Comparison of ENCODE assay signal across 8 mouse cellular contexts in the genomic region with DNA sequence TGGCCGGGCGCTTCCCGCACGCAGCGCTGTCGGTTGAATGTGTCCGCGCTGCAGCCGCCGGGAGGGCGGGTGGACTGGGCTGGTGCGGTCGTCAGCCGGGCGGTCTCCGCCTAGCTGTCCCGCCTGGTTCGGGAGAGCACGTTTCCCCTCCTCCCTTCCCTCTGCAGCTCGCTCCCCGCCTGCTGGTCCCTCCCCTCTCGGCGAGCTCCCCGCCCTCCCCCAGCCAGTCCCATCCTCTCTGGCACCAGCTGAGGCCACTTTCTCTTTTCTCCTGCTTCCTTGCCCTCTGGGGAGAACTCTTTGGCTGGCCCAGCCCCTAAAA. TPM values are rescaled to one million over a fixed set of nuclear protein-coding genes. Genes with fewer than 3 reads are reported as not detected.
DNase-seq lines count a peak whose midpoint lies in the region; ATAC-seq and TF ChIP-seq lines count a peak whose summit lies in the region.

A gene (minus strand): TSS at position 11 of the 322 bp plus-strand sequence.

- no peak for TF ChIP-seq CTCF in spleen, adult 2 months (IDR thresholded peaks at IDR 0.05; ENCODE audit: extremely low read depth, insufficient read depth, insufficient read length, insufficient replicate concordance)

- no peak for TF ChIP-seq POLR2A in spleen, adult 2 months (IDR thresholded peaks at IDR 0.05; ENCODE audit: low read depth, low read length)

- no peaks in the 10 kb centered on the region for H3K36me3 ChIP-seq in spleen, adult 2 months (ENCODE audit: control insufficient read depth, insufficient read depth, low read length)
- H3K36me3 ChIP-seq in embryonic facial prominence, embryonic 13.5 days = no peaks in the 10 kb centered on the region
- H3K36me3 ChIP-seq in limb, embryonic 12.5 days = 0 out of 2 replicates have a peak, but pooled peaks cover 4% of the 10 kb centered on the region
- H3K36me3 ChIP-seq in midbrain, embryonic 14.5 days (ENCODE audit: control insufficient read depth, insufficient read depth, low read length) = 0 out of 2 replicates have a peak, but pooled peaks cover 3% of the 10 kb centered on the region
- no peaks in the 10 kb centered on the region for H3K36me3 ChIP-seq in stomach, embryonic 16.5 days (ENCODE audit: control insufficient read depth, insufficient read depth, low read length)

- peak; percentile 87 for ATAC-seq in embryonic facial prominence, embryonic 13.5 days (ENCODE audit: insufficient number of reproducible peaks, insufficient read depth, low FRiP score, low TSS enrichment, low read depth)
- ATAC-seq in limb, embryonic 12.5 days (ENCODE audit: insufficient number of reproducible peaks, insufficient read depth, low FRiP score, low TSS enrichment, low read depth) = peak; percentile 84
- ATAC-seq in midbrain, embryonic 14.5 days (ENCODE audit: low FRiP score, low TSS enrichment) = peak; percentile 87
- peak; percentile 96 for ATAC-seq in stomach, embryonic 16.5 days (ENCODE audit: insufficient read depth, low FRiP score)

- H3K4me1 ChIP-seq in spleen, adult 2 months (ENCODE audit: control insufficient read depth, insufficient read depth, insufficient read length) = no peaks in the 10 kb centered on the region
- peaks cover 26% of the 10 kb centered on the region for H3K4me1 ChIP-seq in embryonic facial prominence, embryonic 13.5 days
- H3K4me1 ChIP-seq in limb, embryonic 12.5 days (replicated peaks) = peaks cover 26% of the 10 kb centered on the region
- peaks cover 18% of the 10 kb centered on the region; the same call in 1 of the 2 replicates for H3K4me1 ChIP-seq in midbrain, embryonic 14.5 days (ENCODE audit: control insufficient read depth, insufficient read depth, low read length)
- 0 out of 2 replicates have a peak, but pooled peaks cover 3% of the 10 kb centered on the region for H3K4me1 ChIP-seq in stomach, embryonic 16.5 days (ENCODE audit: control insufficient read depth, insufficient read depth, low read length)

- WGBS in spleen, adult 2 months = 4% methylated on average over 20 of the region's 24 CpGs
- under 1% methylated on average over 22 of the region's 24 CpGs for WGBS in embryonic facial prominence, embryonic 13.5 days
- 1% methylated on average over 23 of the region's 24 CpGs for WGBS in limb, embryonic 12.5 days
- 0% methylated on average over 17 of the region's 24 CpGs for WGBS in midbrain, embryonic 14.5 days
- WGBS in stomach, embryonic 16.5 days = 0% methylated on average over 23 of the region's 24 CpGs

- peak within 1 kb of the TSS; percentile 85 for H3K4me2 ChIP-seq in embryonic facial prominence, embryonic 13.5 days
- H3K4me2 ChIP-seq in limb, embryonic 12.5 days = peak within 1 kb of the TSS; percentile 93
- peak within 1 kb of the TSS; percentile 91 for H3K4me2 ChIP-seq in midbrain, embryonic 14.5 days (ENCODE audit: low read length)
- peak within 1 kb of the TSS; percentile 93 for H3K4me2 ChIP-seq in stomach, embryonic 16.5 days (ENCODE audit: low read depth, low read length)

- no peak within 1 kb of the TSS for H3K27ac ChIP-seq in spleen, adult 2 months (ENCODE audit: insufficient read depth, low read length)
- peak within 1 kb of the TSS; percentile 91 for H3K27ac ChIP-seq in embryonic facial prominence, embryonic 13.5 days
- H3K27ac ChIP-seq in limb, embryonic 12.5 days = peak within 1 kb of the TSS; percentile 85
- peak within 1 kb of the TSS; percentile 65 for H3K27ac ChIP-seq in midbrain, embryonic 14.5 days (replicated peaks; ENCODE audit: low read depth, low read length)
- H3K27ac ChIP-seq in stomach, embryonic 16.5 days (ENCODE audit: low read length) = peak within 1 kb of the TSS; percentile 31

- DNase-seq in spleen, adult 2 months (ENCODE audit: low read depth in 1 of 2, low spot score in 2 of 2) = no peak
- DNase-seq in spleen, adult 12 weeks (ENCODE audit: low spot score) = no peak
- peak; percentile 70 to 77 for DNase-seq in heart, adult 9 months (ENCODE audit: low spot score in 2 of 2)
- DNase-seq in kidney, adult 8-10 months = peak; percentile 60 to 67
- peak; percentile 78 for DNase-seq in midbrain, embryonic 14.5 days

- peak within 1 kb of the TSS; percentile 14; the same call in 1 of the 2 replicates for H3K4me3 ChIP-seq in spleen, adult 2 months (ENCODE audit: extremely low read depth, insufficient read depth, insufficient read length)
- peak within 1 kb of the TSS; percentile 82 for H3K4me3 ChIP-seq in embryonic facial prominence, embryonic 13.5 days
- peak within 1 kb of the TSS; percentile 87 for H3K4me3 ChIP-seq in limb, embryonic 12.5 days (replicated peaks)
- H3K4me3 ChIP-seq in midbrain, embryonic 14.5 days (replicated peaks; ENCODE audit: low read depth, low read length) = peak within 1 kb of the TSS; percentile 75
- peak within 1 kb of the TSS; percentile 69 for H3K4me3 ChIP-seq in stomach, embryonic 16.5 days (replicated peaks; ENCODE audit: low read length)

- peak within 1 kb of the TSS; percentile 83 for H3K9ac ChIP-seq in embryonic facial prominence, embryonic 13.5 days
- peak within 1 kb of the TSS; percentile 81 for H3K9ac ChIP-seq in limb, embryonic 12.5 days (replicated peaks)
- H3K9ac ChIP-seq in midbrain, embryonic 14.5 days (replicated peaks; ENCODE audit: low read length) = peak within 1 kb of the TSS; percentile 81
- H3K9ac ChIP-seq in stomach, embryonic 16.5 days (ENCODE audit: low read length) = peak within 1 kb of the TSS; percentile 84

- H3K9me3 ChIP-seq in embryonic facial prominence, embryonic 13.5 days = no peaks in the 10 kb centered on the region
- H3K9me3 ChIP-seq in limb, embryonic 12.5 days = no peaks in the 10 kb centered on the region
- H3K9me3 ChIP-seq in midbrain, embryonic 14.5 days (ENCODE audit: control insufficient read depth, low read length) = no peaks in the 10 kb centered on the region
- H3K9me3 ChIP-seq in stomach, embryonic 16.5 days (replicated peaks; ENCODE audit: control insufficient read depth, low read length) = no peaks in the 10 kb centered on the region

- H3K27me3 ChIP-seq in spleen, adult 2 months (ENCODE audit: control insufficient read depth, insufficient read depth, low read length) = peaks cover 5% of the 10 kb centered on the region
- no peaks in the 10 kb centered on the region; the same call in 1 of the 2 replicates for H3K27me3 ChIP-seq in embryonic facial prominence, embryonic 13.5 days
- no peaks in the 10 kb centered on the region for H3K27me3 ChIP-seq in limb, embryonic 12.5 days
- H3K27me3 ChIP-seq in midbrain, embryonic 14.5 days (ENCODE audit: control insufficient read depth, insufficient read depth, low read length) = 0 out of 2 replicates have a peak, but pooled peaks cover 6% of the 10 kb centered on the region
- no peaks in the 10 kb centered on the region for H3K27me3 ChIP-seq in stomach, embryonic 16.5 days (ENCODE audit: control insufficient read depth, insufficient read depth, low read length)

RNA-seq across cellular contexts. Expression of the gene that starts here (rescaled TPM):
- 1.1 and 1.2 TPM in 2 replicates for polyA plus RNA-seq in spleen, adult 2 months (2012; rRNA removed)
- 6.5 and 8.8 TPM in 2 replicates for polyA plus RNA-seq in embryonic facial prominence, embryonic 13.5 days (2015; fragmentation: Nextera tagmentation; extraction: Ambion mirVana)
- polyA plus RNA-seq in limb, embryonic 12.5 days (2016; fragmentation: Nextera tagmentation; extraction: Ambion mirVana) = 6.5 and 7.0 TPM in 2 replicates
- polyA plus RNA-seq in midbrain, embryonic 14.5 days (2014; fragmentation: Nextera tagmentation; extraction: Ambion mirVana) = 14.9 and 18.0 TPM in 2 replicates
- polyA plus RNA-seq in stomach, embryonic 16.5 days (2015; fragmentation: Nextera tagmentation; extraction: Ambion mirVana) = 8.8 and 9.3 TPM in 2 replicates

Comparison
In these comparisons a context has a peak if more than half of its experiments do, and no peak if none do; other contexts are left out.
1. DNase-seq: peak in heart, adult 9 months (2 of 2), kidney, adult 8-10 months (2 of 2) and midbrain, embryonic 14.5 days (single experiment); none in spleen, adult 2 months (0 of 2) and spleen, adult 12 weeks (single experiment).
2. H3K4me3 ChIP-seq: peak in every context shown above with its lines; median percentile 87 in limb, embryonic 12.5 days; 82 in embryonic facial prominence, embryonic 13.5 days; 75 in midbrain, embryonic 14.5 days; 69 in stomach, embryonic 16.5 days; 14 in spleen, adult 2 months.
3. Peak in every context shown above with its lines, with median percentiles within 50 percentile points of each other: ATAC-seq, H3K4me2 ChIP-seq and H3K9ac ChIP-seq.